Mouse (Mus musculus): ENCODE data around the gene Pramef20. TPM values are rescaled to one million over a fixed set of nuclear protein-coding genes. Genes with fewer than 3 reads are reported as not detected.

Gene Pramef20
- total RNA-seq (2023): not detected in 2 replicates

DNA sequence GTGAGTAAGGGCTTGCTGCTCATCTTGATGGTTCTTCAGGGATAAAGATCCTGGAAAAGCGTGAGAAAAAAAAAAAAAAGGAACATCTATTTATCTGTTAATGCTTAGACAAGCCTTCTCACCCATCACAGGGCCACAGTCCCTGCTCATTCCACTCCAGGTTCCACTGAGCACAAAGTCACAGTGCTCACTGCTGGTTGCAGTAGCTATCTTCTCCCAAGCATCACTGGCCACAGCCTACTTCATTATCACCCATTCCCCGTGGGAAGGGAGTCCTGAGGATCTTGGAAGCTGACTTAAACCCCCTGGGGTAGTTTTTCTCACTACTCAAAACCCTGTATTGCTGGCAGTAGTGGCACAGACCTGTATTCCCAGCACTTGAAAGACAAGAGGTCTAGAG, at the start of gene Pramef20:
Gene Pramef20 (minus strand): TSS at position 23 of the 400 bp plus-strand sequence.

DNA sequence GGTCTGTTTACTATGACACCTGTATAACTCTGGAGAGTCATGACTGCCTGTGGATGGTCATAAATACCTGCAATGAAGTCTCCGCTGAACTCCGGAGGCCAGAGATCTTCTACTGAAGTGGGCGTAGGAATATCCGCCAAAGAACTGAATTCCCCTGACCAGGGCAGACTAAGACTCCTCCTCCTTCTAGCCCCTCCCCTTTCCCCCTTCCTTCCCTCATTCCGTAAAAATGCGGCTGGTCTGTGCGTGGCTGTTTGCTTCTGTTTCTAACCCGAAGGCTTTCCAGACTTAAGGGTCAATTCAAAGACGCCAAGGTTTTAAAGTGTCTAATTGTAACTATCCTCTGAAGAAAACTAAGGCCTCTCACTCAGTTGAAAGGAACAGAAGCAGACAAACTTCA, 30.6 kb upstream of the Pramef20 start, which contains the start of gene Pramef12:
Gene Pramef12 (minus strand): TSS at position 175 of the 400 bp plus-strand sequence.

DNA sequence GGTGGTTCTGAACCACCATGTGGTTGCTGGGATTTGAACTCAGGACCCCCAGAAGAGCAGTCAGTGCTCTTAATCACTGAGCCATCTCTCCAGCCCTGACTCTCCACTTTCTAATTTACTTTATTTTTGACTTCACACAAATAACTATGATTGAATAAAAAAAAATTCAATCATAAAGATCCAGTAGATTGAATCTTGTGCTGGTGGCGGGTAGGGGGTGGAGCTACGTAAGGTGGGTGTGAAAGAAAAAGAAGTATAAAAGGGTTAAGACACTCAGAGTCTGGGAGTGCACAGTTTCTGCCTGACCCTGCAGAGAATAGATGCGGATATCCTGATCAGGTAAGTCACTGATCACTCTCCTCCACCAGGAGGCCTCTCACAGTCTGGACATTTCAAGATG, 20.1 kb downstream of the Pramef20 start, which contains the start of gene Gm13119:
Gene Gm13119 (plus strand): TSS at position 301 of the 400 bp plus-strand sequence.

DNA sequence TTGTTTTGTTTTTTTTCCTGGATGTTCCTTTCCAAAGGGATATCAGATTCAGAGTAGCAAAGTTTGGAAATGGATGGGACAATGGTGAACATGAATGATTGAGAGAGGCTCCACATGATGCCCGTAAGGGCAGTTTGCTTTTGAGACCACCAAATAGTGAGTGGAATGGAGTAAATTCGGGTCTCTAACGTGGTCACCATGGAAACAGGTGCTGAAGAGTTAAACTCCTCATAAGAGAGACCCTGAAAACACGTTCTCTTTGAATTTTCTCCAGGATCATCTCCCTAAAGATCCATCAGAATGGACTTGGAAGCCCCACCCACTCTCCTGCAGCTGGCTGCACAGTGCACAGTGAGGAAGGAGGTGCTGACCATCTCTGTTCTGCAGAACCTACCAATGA, 47.8 kb downstream of the Pramef20 start, which contains the start of gene Gm13128:
Gene Gm13128 (plus strand): TSS at position 301 of the 400 bp plus-strand sequence.

Other genes starting within 250 kb of the Pramef20 start
- not detected in 2 replicates for gene Oog3, start 215.3 kb downstream of the Pramef20 start, total RNA-seq (2023)
- gene Oog2, start 187.2 kb downstream of the Pramef20 start, total RNA-seq (2023): not detected in 2 replicates
- not detected in 2 replicates for gene C87977, start 164.6 kb downstream of the Pramef20 start, total RNA-seq (2023)
- gene Pramel5, start 97.4 kb downstream of the Pramef20 start, total RNA-seq (2023): not detected in 2 replicates
- gene Gm13128, start 47.7 kb downstream of the Pramef20 start, total RNA-seq (2023): not detected in 2 replicates
- gene Gm13119, start 20.0 kb downstream of the Pramef20 start, total RNA-seq (2023): not detected in 2 replicates
- not detected in 2 replicates for gene Pramef12, start 30.5 kb upstream of the Pramef20 start, total RNA-seq (2023)
- not detected in 2 replicates for gene 1700012P22Rik, start 60.8 kb upstream of the Pramef20 start, total RNA-seq (2023)
- not detected in 2 replicates for gene Gm9944, start 75.4 kb upstream of the Pramef20 start, total RNA-seq (2023)
- gene Aadacl3, start 85.8 kb upstream of the Pramef20 start, total RNA-seq (2023): not detected in 2 replicates
- not detected in 2 replicates for gene 9430007A20Rik, start 141.9 kb upstream of the Pramef20 start, total RNA-seq (2023)
- gene Gm13124, start 187.2 kb upstream of the Pramef20 start, total RNA-seq (2023): not detected in 2 replicates
- not detected in 2 replicates for gene Aadacl4, start 235.8 kb upstream of the Pramef20 start, total RNA-seq (2023)